Mouse (Mus musculus) hindbrain, embryonic 13.5 days (tissue): ENCODE data around the gene Mark2. TPM values are rescaled to one million over a fixed set of nuclear protein-coding genes. Genes with fewer than 3 reads are reported as not detected.

Experiments
- ATAC-seq: fragments of 200-750 bp; cut with Nextera tagmentation; 2 replicates; pipeline ENCODE4 v1.8.0; 2017; ENCODE audit warnings: moderate TSS enrichment; ENCODE audit not compliant: low FRiP score
- H3K27ac ChIP-seq: fragments of 300-500 bp; sonication (generic); 2 replicates; pipeline ENCODE4 v1.5.1; 2015; ENCODE audit warnings: inconsistent platforms, mild to moderate bottlenecking, moderate library complexity
- H3K27me3 ChIP-seq: fragments of 300-500 bp; sonication (generic); 2 replicates; pipeline ENCODE4 v1.6.1; 2015; ENCODE audit warnings: mild to moderate bottlenecking, inconsistent platforms
- H3K36me3 ChIP-seq: fragments of 300-500 bp; sonication (generic); 2 replicates; pipeline ENCODE4 v1.6.1; 2015; ENCODE audit warnings: mild to moderate bottlenecking, inconsistent platforms
- H3K4me1 ChIP-seq: fragments of 300-500 bp; sonication (generic); replicated peaks from 2 replicates; pipeline ENCODE4 v1.6.1; 2015; ENCODE audit warnings: inconsistent platforms
- H3K4me2 ChIP-seq: fragments of 300-500 bp; sonication (generic); 2 replicates; pipeline ENCODE4 v1.6.1; 2015; ENCODE audit warnings: inconsistent platforms, mild to moderate bottlenecking, moderate library complexity
- H3K4me3 ChIP-seq: fragments of 300-500 bp; sonication (generic); 2 replicates; pipeline ENCODE4 v1.5.1; 2015; ENCODE audit warnings: mild to moderate bottlenecking, inconsistent platforms
- H3K9ac ChIP-seq: fragments of 300-500 bp; sonication (generic); 2 replicates; pipeline ENCODE4 v1.6.1; 2015; ENCODE audit warnings: mild to moderate bottlenecking, inconsistent platforms
- H3K9me3 ChIP-seq: fragments of 300-500 bp; sonication (generic); 2 replicates; pipeline ENCODE4 v1.6.1; 2016; ENCODE audit warnings: inconsistent platforms
- WGBS: fragments of 180-500 bp; shearing (Covaris S2); methylation state at CpG from one replicate; pipeline ENCODE4 v1.1.7; 2015; 5-methylcytosine and 5-hydroxymethylcytosine counted together
- polyA plus RNA-seq: library from polyadenylated mRNA; unstranded; fragments of >200 nt; fragmentation: Nextera tagmentation; extraction: Ambion mirVana; gene quantifications from 2 replicates; pipeline ENCODE4 v1.2.1, GENCODE M21; 2015

Gene Mark2
- polyA plus RNA-seq, 1 experiment from 2014 or later: 40.9 TPM

DNA sequence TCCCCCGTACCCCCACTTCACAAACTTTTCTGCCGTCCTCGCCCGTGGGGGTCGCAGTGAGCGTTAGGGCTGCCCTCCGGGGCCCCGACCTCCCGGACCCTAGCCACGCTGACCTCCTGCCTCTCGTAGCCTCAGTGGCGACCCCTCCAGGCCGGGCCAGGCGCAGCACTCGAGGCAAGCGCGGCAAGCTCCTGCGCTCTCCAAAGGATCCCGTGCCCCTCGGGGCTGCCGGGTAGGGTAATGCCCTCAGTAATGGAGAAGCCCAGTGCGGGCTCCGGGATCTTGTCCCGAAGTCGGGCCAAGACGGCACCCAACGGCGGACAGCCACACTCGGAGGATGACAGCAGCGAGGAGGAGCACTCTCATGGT lies 73.0 kb downstream of the Mark2 start:
- Histone ChIP-seq H3K4me1 (peaks cover 76% of the 10 kb centered on the region), H3K9ac (peak overlapping the region; percentile 96), H3K4me3 (peak overlapping the region; percentile 89), H3K27ac (peak overlapping the region; percentile 98), H3K4me2 (peak overlapping the region; percentile 89), H3K27me3 (no peaks in the 10 kb centered on the region), H3K36me3 (peaks cover 34% of the 10 kb centered on the region), H3K9me3 (no peaks in the 10 kb centered on the region)
- ATAC-seq: peak; percentile 18
- under 1% methylated on average over 30 of the region's 30 CpGs for WGBS

DNA sequence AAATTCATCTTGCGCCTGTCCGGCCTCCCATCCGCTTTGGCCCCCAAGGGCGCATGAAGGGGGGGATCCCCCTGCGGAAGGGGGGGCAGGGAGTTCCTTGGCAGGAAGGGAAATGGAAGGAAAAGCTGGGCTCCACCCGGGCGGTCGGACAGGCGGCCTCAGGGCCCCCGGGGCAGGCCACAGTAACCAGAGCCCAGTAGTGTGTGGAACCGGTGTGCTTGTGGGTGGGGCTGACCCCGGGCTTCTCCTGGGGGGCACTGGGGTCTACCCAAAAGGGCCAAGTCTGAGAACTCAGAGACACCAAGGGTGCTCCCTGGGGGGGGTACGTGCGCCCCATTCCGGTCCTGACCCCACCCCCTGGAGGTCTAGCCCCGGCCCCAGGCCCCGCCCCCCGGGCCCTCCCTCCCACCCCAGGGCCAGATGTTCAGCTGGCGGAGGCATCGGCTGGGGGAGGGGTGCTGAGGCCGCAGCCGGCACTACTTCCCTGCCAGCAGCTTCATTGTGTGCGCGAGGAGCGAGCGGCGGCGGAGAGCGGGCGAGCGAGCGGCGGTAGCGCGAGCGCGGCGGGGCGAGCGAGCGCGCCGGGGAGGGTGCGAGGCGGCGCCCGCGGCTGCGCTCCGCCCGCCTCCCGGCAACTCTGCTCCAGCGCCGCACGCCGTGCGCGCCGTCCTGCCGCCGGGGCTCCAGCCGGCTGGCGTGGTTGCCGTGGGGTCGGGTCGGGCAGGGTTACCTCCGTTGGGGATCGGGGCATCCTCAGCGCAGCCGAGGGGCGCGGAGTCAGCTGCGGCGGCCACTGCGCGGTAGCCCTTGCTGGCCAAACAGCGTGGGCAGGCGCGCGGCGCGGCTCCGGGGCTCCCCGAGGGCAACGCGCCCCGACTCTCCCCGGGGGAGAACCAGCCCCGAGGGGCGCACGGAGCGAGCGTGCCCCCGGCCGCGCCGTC lies 73.6 kb downstream of the Mark2 start:
- 1% methylated on average over 97 of the region's 97 CpGs for WGBS
- H3K27ac ChIP-seq: peak overlapping the region; percentile 98
- H3K4me1 ChIP-seq: peaks cover 76% of the 10 kb centered on the region
- peak overlapping the region; percentile 96 for H3K9ac ChIP-seq
- no peaks in the 10 kb centered on the region for H3K27me3 ChIP-seq
- H3K9me3 ChIP-seq: no peaks in the 10 kb centered on the region
- peak overlapping the region; percentile 89 for H3K4me2 ChIP-seq
- peaks cover 27% of the 10 kb centered on the region for H3K36me3 ChIP-seq
- peak; percentile 55 for ATAC-seq
- H3K4me3 ChIP-seq: peak overlapping the region; percentile 89

DNA sequence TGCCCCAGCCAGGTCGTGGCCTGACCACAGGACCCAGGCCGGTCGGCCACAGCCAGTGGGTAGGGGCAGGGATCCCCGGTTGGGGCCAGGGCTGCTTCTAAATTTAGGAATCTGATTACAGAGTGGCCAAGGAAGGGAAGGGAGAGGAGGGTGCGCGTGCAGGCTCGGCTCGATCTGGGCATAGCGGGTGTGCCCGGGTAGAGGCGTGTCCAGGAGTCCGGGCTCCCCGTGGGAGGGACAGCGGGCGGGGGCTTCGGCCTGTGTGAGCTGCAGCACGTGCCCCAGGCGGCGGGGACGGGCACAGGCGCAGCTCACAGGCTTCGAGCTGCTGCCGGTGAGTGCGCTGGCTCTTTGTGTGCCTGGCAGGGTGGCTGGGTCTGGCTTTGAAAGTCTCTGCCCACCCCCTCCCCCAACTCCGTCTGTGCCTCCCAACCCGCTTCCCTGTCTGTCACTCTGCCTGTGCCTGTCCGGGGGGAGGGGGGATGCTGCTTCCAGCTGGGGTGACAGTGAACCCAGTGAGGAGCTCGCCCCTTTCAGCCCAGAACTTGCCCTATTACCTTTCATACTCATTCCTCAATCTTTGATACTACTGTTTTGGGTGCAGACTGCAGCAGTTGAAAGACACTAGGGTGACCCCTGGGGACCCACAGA lies 74.4 kb downstream of the Mark2 start, which contains the start of gene Rcor2:
Gene Rcor2, plus strand, starts transcription at position 235 of the 651 bp plus-strand sequence.
- Histone ChIP-seq H3K27me3 (no peaks in the 10 kb centered on the region), H3K9me3 (no peaks in the 10 kb centered on the region), H3K27ac (peak within 1 kb of the TSS; percentile 98), H3K4me2 (peak within 1 kb of the TSS; percentile 89), H3K4me1 (peaks cover 69% of the 10 kb centered on the region), H3K9ac (peak within 1 kb of the TSS; percentile 96), H3K4me3 (peak within 1 kb of the TSS; percentile 89), H3K36me3 (peaks cover 19% of the 10 kb centered on the region)
- WGBS: 0% methylated on average over 28 of the region's 28 CpGs
- ATAC-seq: peak; percentile 36

DNA sequence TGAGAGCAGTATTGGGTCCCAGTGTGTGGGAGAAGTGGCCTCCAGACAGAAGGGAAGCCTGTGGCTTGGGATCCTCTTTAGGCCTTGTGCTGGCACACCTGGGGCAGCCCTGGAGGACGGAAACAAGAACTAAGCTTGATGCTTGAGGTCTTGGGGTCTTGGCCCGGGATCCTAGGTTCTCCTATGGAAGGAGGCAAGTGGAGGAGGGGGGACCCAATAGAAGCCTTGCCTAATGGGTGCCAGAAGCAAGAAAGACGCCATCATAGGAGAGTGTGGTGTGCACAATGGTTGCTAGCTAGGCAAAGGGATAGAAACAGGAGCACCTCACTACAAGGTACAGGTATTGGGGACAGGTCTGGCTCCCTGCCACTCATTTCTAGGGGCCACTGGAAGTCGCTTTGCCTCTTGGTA lies 75.2 kb downstream of the Mark2 start:
- Histone ChIP-seq H3K27me3 (no peaks in the 10 kb centered on the region), H3K4me3 (no peak overlapping the region), H3K9me3 (no peaks in the 10 kb centered on the region), H3K4me1 (peaks cover 61% of the 10 kb centered on the region), H3K9ac (peak overlapping the region; percentile 96), H3K4me2 (peak overlapping the region; percentile 89; the same call in 1 of the 2 replicates), H3K36me3 (peaks cover 11% of the 10 kb centered on the region), H3K27ac (peak overlapping the region; percentile 98)
- ATAC-seq: no peak
- WGBS: 26% methylated on average over 4 of the region's 4 CpGs

DNA sequence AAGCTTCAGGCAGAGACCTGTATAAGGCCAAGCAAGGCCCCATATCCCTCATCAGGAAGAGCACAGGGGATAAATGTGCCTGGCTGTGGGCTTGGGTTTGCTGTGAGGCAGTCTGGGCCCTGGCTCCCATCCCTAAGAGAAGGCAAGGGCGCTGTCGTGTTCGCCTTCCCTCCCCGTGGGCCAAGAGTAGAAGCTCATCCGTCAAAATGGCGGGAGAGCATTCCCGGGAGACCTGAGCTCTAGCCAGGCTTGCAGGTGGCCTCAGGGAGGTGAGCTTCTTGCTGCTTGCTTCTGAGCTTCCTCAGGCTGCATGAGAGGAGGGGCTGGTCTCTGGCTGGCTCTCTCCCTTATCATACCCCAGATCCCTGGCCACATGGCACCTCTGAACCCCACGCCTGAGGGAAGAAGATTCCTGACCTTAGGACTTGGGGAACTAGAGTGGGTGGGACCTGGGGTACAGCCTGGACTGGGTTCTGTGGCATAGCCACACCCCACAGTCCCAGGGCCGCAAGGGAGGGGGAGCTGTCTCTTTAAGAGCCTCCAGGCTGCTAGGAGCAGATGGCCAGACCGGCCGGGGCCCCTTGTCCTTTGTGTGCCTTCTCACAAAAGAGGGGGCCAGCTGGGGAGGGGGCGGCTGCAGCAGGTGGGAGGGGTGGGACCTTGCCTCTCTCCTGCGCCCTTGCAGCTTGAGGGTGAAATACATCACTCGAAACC lies 76.0 kb downstream of the Mark2 start:
- H3K27me3 ChIP-seq: no peaks in the 10 kb centered on the region
- no peaks in the 10 kb centered on the region for H3K9me3 ChIP-seq
- peaks cover 53% of the 10 kb centered on the region for H3K4me1 ChIP-seq
- peak overlapping the region; percentile 98 for H3K27ac ChIP-seq
- H3K4me3 ChIP-seq: no peak overlapping the region
- WGBS: 9% methylated on average over 14 of the region's 14 CpGs
- H3K9ac ChIP-seq: peak overlapping the region; percentile 96
- H3K4me2 ChIP-seq: 0 out of 2 replicates have a peak overlapping the region, but pooled peaks have one; percentile 8
- H3K36me3 ChIP-seq: peaks cover 3% of the 10 kb centered on the region
- 0 out of 2 replicates have a peak, but pooled peaks have one; percentile 13 for ATAC-seq

DNA sequence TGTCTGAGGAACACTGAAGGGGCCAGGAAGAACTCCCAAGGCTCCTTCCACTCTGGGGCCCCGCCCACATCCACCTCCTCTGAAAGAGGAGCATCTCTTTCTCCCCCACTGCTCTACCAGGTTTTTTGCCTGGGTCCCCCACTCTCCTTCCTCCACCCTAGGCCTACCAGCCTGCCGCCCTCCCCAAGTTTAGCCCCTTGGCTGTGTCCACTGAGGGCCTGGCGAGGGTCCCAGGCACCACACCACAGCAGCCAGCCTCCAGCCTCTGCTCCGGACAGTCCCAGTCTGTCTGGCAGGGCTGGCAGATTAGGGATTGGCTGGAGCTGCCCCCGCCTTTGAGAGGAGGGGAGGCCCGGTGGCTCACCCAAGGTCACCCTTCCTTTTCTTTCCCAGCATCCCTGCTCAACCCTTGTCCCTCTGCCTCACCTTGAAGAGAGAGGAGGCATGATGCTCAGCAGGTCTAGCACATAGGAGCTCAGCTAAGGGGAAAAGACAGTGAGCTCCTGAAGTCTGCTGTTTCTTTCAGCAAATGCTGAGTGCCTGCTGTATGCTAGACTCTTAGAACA lies 76.8 kb downstream of the Mark2 start:
- no peaks in the 10 kb centered on the region for H3K9me3 ChIP-seq
- no peaks in the 10 kb centered on the region for H3K36me3 ChIP-seq
- H3K27ac ChIP-seq: peak overlapping the region; percentile 98
- no peak for ATAC-seq
- H3K4me1 ChIP-seq: peaks cover 45% of the 10 kb centered on the region
- no peaks in the 10 kb centered on the region for H3K27me3 ChIP-seq
- H3K4me2 ChIP-seq: no peak overlapping the region
- H3K4me3 ChIP-seq: no peak overlapping the region
- peak overlapping the region; percentile 96 for H3K9ac ChIP-seq
- WGBS: 15% methylated on average over 6 of the region's 6 CpGs

DNA sequence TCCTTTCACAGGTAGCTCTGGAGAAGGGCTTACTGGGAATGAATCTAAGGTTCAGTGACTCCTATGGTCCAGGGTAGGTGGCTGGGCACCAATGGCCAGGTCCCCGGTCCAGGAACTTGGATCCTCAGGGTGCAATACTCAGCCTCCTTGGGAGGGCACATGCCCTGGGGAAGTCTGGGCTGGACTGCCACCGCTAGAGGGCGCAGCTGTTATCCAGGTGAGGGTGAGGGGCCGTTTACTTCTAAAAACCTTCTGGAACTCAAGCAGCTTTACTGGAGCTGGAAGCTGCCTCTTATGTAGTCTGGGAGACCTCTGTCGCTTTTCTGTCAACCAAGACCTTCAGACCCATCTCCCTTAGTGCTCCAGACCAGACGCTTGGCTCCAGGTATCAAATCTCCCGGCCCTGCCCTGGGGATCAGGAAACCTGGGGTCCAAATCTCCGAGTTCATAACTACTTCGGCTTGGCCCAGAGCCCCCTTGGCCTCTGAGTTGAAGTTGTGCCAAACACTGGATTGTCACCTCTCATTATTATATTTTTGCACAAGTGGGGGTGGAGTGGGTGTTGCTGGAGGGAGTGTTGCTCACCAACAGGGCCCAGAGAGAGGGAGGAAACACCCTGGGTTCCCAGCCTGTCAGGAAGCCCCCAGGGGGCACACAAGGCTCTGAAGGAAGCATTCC lies 77.4 kb downstream of the Mark2 start:
- no peaks in the 10 kb centered on the region for H3K36me3 ChIP-seq
- peak overlapping the region; percentile 98; the same call in 1 of the 2 replicates for H3K27ac ChIP-seq
- no peak for ATAC-seq
- H3K9me3 ChIP-seq: no peaks in the 10 kb centered on the region
- WGBS: 19% methylated on average over 9 of the region's 9 CpGs
- H3K9ac ChIP-seq: peak overlapping the region; percentile 96
- peaks cover 39% of the 10 kb centered on the region for H3K4me1 ChIP-seq
- no peak overlapping the region for H3K4me3 ChIP-seq
- H3K27me3 ChIP-seq: no peaks in the 10 kb centered on the region
- H3K4me2 ChIP-seq: no peak overlapping the region

DNA sequence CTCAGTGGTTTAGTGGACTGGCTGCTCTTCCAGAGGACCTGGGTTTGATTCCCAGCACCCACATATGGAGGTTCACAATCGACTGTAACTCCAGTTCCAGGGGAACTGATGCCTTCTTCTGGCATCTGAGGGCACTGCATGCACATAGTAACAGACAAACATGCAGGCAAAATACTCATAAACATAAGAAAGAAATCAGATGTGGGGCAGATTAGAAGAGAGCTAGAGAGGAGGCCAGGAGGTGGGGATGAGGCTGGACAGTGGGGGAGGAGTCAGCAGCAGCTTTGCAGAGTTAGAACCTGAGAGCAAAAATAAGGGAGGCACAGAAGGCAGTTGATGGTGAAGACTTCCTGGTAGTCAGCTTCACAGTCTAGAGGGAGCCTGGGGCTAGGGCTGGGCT lies 79.1 kb downstream of the Mark2 start:
- H3K27me3 ChIP-seq: no peaks in the 10 kb centered on the region
- no peak overlapping the region for H3K4me2 ChIP-seq
- H3K4me1 ChIP-seq: peaks cover 33% of the 10 kb centered on the region
- H3K9ac ChIP-seq: no peak overlapping the region
- no peak overlapping the region for H3K27ac ChIP-seq
- no peak for ATAC-seq
- H3K9me3 ChIP-seq: no peaks in the 10 kb centered on the region
- H3K36me3 ChIP-seq: no peaks in the 10 kb centered on the region
- 94% methylated on average over 1 of the region's 1 CpGs for WGBS
- H3K4me3 ChIP-seq: no peak overlapping the region

DNA sequence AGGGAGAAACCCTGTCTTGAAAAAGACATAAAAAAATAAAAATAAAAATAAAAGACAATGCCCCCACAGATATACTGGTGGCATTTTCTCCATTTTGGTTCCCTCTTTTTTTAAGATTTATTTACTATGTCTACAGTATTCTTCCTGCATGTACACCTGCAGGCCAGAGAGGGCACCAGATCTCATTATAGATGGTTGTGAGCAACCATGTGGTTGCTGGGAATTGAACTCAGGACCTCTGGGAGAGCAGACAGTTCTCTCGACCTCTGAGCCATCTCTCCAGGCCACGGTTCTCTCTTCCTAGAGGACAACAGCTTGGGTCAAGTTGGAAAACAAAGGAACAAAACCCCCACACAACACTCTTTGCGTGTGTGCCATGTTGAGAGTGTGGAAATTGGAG lies 79.7 kb downstream of the Mark2 start:
- 97% methylated on average over 3 of the region's 3 CpGs for WGBS
- H3K9ac ChIP-seq: no peak overlapping the region
- H3K4me2 ChIP-seq: no peak overlapping the region
- H3K27ac ChIP-seq: no peak overlapping the region
- no peak overlapping the region for H3K4me3 ChIP-seq
- H3K9me3 ChIP-seq: no peaks in the 10 kb centered on the region
- no peaks in the 10 kb centered on the region for H3K36me3 ChIP-seq
- no peak for ATAC-seq
- peaks cover 27% of the 10 kb centered on the region for H3K4me1 ChIP-seq
- no peaks in the 10 kb centered on the region for H3K27me3 ChIP-seq

DNA sequence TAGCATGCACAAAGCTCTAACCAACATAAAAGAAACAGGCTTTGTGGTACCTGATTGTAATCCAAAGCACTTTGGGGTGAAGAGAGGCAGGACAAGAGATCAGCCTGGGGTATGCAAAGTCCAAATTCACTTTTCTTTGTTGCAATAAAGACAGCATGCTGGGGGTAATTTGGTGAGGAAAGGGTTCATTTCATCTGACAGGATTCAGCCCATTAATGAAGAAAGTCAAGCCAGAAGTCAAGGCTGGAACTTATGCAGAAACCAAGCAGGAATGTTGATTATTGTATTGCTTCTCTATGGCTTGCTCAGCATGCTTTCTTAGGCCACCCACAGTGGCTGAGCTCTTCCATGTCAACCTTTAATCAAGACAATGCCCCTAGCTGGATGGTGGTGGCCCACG lies 80.2 kb downstream of the Mark2 start:
- H3K4me2 ChIP-seq: no peak overlapping the region
- H3K36me3 ChIP-seq: no peaks in the 10 kb centered on the region
- no peak overlapping the region for H3K27ac ChIP-seq
- no peak for ATAC-seq
- H3K4me1 ChIP-seq: peaks cover 22% of the 10 kb centered on the region
- H3K9ac ChIP-seq: no peak overlapping the region
- no peak overlapping the region for H3K4me3 ChIP-seq
- WGBS: 86% methylated on average over 1 of the region's 1 CpGs
- no peaks in the 10 kb centered on the region for H3K9me3 ChIP-seq
- H3K27me3 ChIP-seq: no peaks in the 10 kb centered on the region

DNA sequence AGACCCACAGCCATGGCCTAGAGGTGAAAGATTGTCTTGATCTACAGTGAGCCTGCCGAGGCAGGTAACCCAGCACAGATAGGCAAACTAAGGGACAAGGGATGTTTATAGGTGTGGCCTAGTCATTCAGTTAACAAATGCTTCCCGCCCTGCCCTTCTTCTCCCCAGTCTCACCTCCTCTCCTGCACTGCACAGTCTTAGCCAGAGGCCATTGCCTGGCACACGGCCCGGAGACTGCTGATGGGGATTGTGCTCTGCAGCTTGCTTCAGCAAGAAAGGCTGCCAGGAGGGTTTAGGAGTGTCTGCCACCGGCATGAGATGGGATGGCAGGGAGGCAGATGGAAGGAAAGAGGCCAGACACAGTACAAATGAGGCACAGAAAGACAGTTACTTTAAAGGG lies 83.8 kb downstream of the Mark2 start:
- H3K9ac ChIP-seq: no peak overlapping the region
- H3K27me3 ChIP-seq: no peaks in the 10 kb centered on the region
- H3K4me1 ChIP-seq: no peaks in the 10 kb centered on the region
- 84% methylated on average over 5 of the region's 5 CpGs for WGBS
- H3K27ac ChIP-seq: no peak overlapping the region; the same call in 1 of the 2 replicates
- no peak; the same call in 1 of the 2 replicates for ATAC-seq
- H3K4me2 ChIP-seq: no peak overlapping the region
- no peaks in the 10 kb centered on the region for H3K36me3 ChIP-seq
- H3K9me3 ChIP-seq: no peaks in the 10 kb centered on the region
- no peak overlapping the region for H3K4me3 ChIP-seq
